Mouse (Mus musculus): Measurements from ENCODE around the gene Spryd7. TPM values are rescaled to one million over a fixed set of nuclear protein-coding genes. Genes with fewer than 3 reads are reported as not detected.
"Not testable (repeated sequence)": the region's sequence is repeated elsewhere in the genome, so short reads cannot be mapped to it uniquely, and the experiment has no call there.

Spryd7 gene
- 23.1 and 24.5 TPM in 2 replicates for polyA plus RNA-seq (2015; fragmentation: Nextera tagmentation; extraction: Ambion mirVana)

GRCm38 (mm10) chr14:61556289-61557147 is at the start of gene Spryd7:
Spryd7 (minus strand) TSS chr14:61556886.
- peak; percentile 98 for ATAC-seq (replicated peaks; ENCODE audit: insufficient number of reproducible peaks, insufficient read depth, low FRiP score, low read depth)
- H3K27me3 ChIP-seq, result peaks cover 3% of the 10 kb centered on the region; the same call in 1 of the 2 replicates
- peak within 1 kb of the TSS; percentile 74 for H3K9ac ChIP-seq
- peaks cover 7% of the 10 kb centered on the region for H3K4me1 ChIP-seq (replicated peaks)
- peak within 1 kb of the TSS; percentile 92 for H3K4me2 ChIP-seq
- H3K27ac ChIP-seq, result peak within 1 kb of the TSS; percentile 80
- no peaks in the 10 kb centered on the region for H3K36me3 ChIP-seq
- WGBS, result under 1% methylated on average over 72 of the region's 72 CpGs
- H3K4me3 ChIP-seq, result peak within 1 kb of the TSS; percentile 65
- H3K9me3 ChIP-seq (replicated peaks), result no peaks in the 10 kb centered on the region

- not testable (repeated sequence) for ATAC-seq (replicated peaks; ENCODE audit: insufficient number of reproducible peaks, insufficient read depth, low FRiP score, low read depth); H3K4me2 ChIP-seq; H3K36me3 ChIP-seq; H3K4me1 ChIP-seq (replicated peaks); H3K9ac ChIP-seq; H3K27ac ChIP-seq; H3K27me3 ChIP-seq; H3K9me3 ChIP-seq (replicated peaks); H3K4me3 ChIP-seq
- 82% methylated on average over 2 of the region's 2 CpGs for WGBS
These were observed 49.4 kb upstream of the Spryd7 start for GRCm38 (mm10) chr14:61606088-61606487.

- no peak overlapping the region for H3K9ac ChIP-seq
- H3K9me3 ChIP-seq (replicated peaks), result no peaks in the 10 kb centered on the region
- H3K27me3 ChIP-seq, result no peaks in the 10 kb centered on the region
- 92% methylated on average over 3 of the region's 3 CpGs for WGBS
- H3K36me3 ChIP-seq, result peaks cover 7% of the 10 kb centered on the region
- no peak overlapping the region for H3K4me2 ChIP-seq
- peaks cover 11% of the 10 kb centered on the region for H3K4me1 ChIP-seq (replicated peaks)
- ATAC-seq (replicated peaks; ENCODE audit: insufficient number of reproducible peaks, insufficient read depth, low FRiP score, low read depth), result no peak
- no peak overlapping the region for H3K4me3 ChIP-seq
- no peak overlapping the region for H3K27ac ChIP-seq
These were observed 47.4 kb upstream of the Spryd7 start for GRCm38 (mm10) chr14:61604081-61604480.

GRCm38 (mm10) chr14:61603069-61603755 is 46.5 kb upstream of the Spryd7 start:
- Histone ChIP-seq H3K9ac (no peak overlapping the region), H3K9me3 (replicated peaks) (no peaks in the 10 kb centered on the region), H3K4me2 (no peak overlapping the region), H3K4me1 (replicated peaks) (peaks cover 11% of the 10 kb centered on the region), H3K27ac (no peak overlapping the region), H3K27me3 (no peaks in the 10 kb centered on the region), H3K4me3 (no peak overlapping the region), H3K36me3 (peaks cover 7% of the 10 kb centered on the region)
- no peak for ATAC-seq (replicated peaks; ENCODE audit: insufficient number of reproducible peaks, insufficient read depth, low FRiP score, low read depth)
- 80% methylated on average over 8 of the region's 8 CpGs for WGBS

- Histone ChIP-seq H3K36me3 (peaks cover 7% of the 10 kb centered on the region), H3K27me3 (no peaks in the 10 kb centered on the region), H3K4me3 (no peak overlapping the region), H3K27ac (0 out of 2 replicates have a peak overlapping the region, but pooled peaks have one; percentile 13), H3K4me1 (replicated peaks) (peaks cover 14% of the 10 kb centered on the region), H3K9ac (no peak overlapping the region), H3K9me3 (replicated peaks) (no peaks in the 10 kb centered on the region), H3K4me2 (peak overlapping the region; percentile 59; the same call in 1 of the 2 replicates)
- 68% methylated on average over 9 of the region's 9 CpGs for WGBS
- ATAC-seq (replicated peaks; ENCODE audit: insufficient number of reproducible peaks, insufficient read depth, low FRiP score, low read depth), result no peak
These were observed 44.7 kb upstream of the Spryd7 start for GRCm38 (mm10) chr14:61601348-61601747.

GRCm38 (mm10) chr14:61599057-61599806 is 42.5 kb upstream of the Spryd7 start:
- peaks cover 7% of the 10 kb centered on the region; the same call in 1 of the 2 replicates for H3K36me3 ChIP-seq
- peak overlapping the region; percentile 59 for H3K4me2 ChIP-seq
- 5% methylated on average over 44 of the region's 44 CpGs for WGBS
- H3K4me1 ChIP-seq (replicated peaks), result peaks cover 14% of the 10 kb centered on the region
- H3K9me3 ChIP-seq (replicated peaks), result no peaks in the 10 kb centered on the region
- no peaks in the 10 kb centered on the region for H3K27me3 ChIP-seq
- H3K4me3 ChIP-seq, result peak overlapping the region; percentile 92
- peak overlapping the region; percentile 91 for H3K9ac ChIP-seq
- ATAC-seq (replicated peaks; ENCODE audit: insufficient number of reproducible peaks, insufficient read depth, low FRiP score, low read depth), result peak; percentile 97
- H3K27ac ChIP-seq, result peak overlapping the region; percentile 85

- Histone ChIP-seq H3K4me1 (replicated peaks) (peaks cover 14% of the 10 kb centered on the region), H3K9me3 (replicated peaks) (no peaks in the 10 kb centered on the region), H3K4me3 (peak within 1 kb of the TSS; percentile 92), H3K27ac (peak within 1 kb of the TSS; percentile 85; the same call in 1 of the 2 replicates), H3K4me2 (peak within 1 kb of the TSS; percentile 59), H3K9ac (peak within 1 kb of the TSS; percentile 91), H3K36me3 (no peaks in the 10 kb centered on the region), H3K27me3 (no peaks in the 10 kb centered on the region)
- ATAC-seq (replicated peaks; ENCODE audit: insufficient number of reproducible peaks, insufficient read depth, low FRiP score, low read depth), result no peak
- WGBS, result 48% methylated on average over 5 of the region's 5 CpGs
These were observed 41.3 kb upstream of the Spryd7 start, which contains the start of gene Trim13 for GRCm38 (mm10) chr14:61597968-61598367. Trim13 (plus strand) TSS chr14:61598247.

- H3K27me3 ChIP-seq, result no peaks in the 10 kb centered on the region
- no peak overlapping the region for H3K4me3 ChIP-seq
- H3K9me3 ChIP-seq (replicated peaks), result no peaks in the 10 kb centered on the region
- ATAC-seq (replicated peaks; ENCODE audit: insufficient number of reproducible peaks, insufficient read depth, low FRiP score, low read depth), result no peak
- H3K27ac ChIP-seq, result no peak overlapping the region
- H3K9ac ChIP-seq, result no peak overlapping the region
- WGBS, result 86% methylated on average over 9 of the region's 9 CpGs
- H3K36me3 ChIP-seq, result no peaks in the 10 kb centered on the region
- H3K4me2 ChIP-seq, result no peak overlapping the region
- peaks cover 14% of the 10 kb centered on the region for H3K4me1 ChIP-seq (replicated peaks)
These were observed 40.2 kb upstream of the Spryd7 start for GRCm38 (mm10) chr14:61596719-61597426.

GRCm38 (mm10) chr14:61589288-61590065 is 32.8 kb upstream of the Spryd7 start:
- Histone ChIP-seq H3K9ac (no peak overlapping the region), H3K4me3 (no peak overlapping the region), H3K27me3 (no peaks in the 10 kb centered on the region), H3K4me2 (no peak overlapping the region), H3K4me1 (replicated peaks) (no peaks in the 10 kb centered on the region), H3K36me3 (no peaks in the 10 kb centered on the region), H3K9me3 (replicated peaks) (no peaks in the 10 kb centered on the region), H3K27ac (no peak overlapping the region)
- no peak for ATAC-seq (replicated peaks; ENCODE audit: insufficient number of reproducible peaks, insufficient read depth, low FRiP score, low read depth)
- 56% methylated on average over 4 of the region's 4 CpGs for WGBS

GRCm38 (mm10) chr14:61575941-61576340 is 19.3 kb upstream of the Spryd7 start:
- no peak for ATAC-seq (replicated peaks; ENCODE audit: insufficient number of reproducible peaks, insufficient read depth, low FRiP score, low read depth)

More at GRCm38 (mm10) chr14:61575941-61576340, 19.3 kb upstream of the Spryd7 start:
- H3K4me2 ChIP-seq, result no peak overlapping the region
- H3K27me3 ChIP-seq, result no peaks in the 10 kb centered on the region
- no peaks in the 10 kb centered on the region for H3K9me3 ChIP-seq (replicated peaks)
- no peaks in the 10 kb centered on the region for H3K4me1 ChIP-seq (replicated peaks)
- no peak overlapping the region for H3K9ac ChIP-seq
- 87% methylated on average over 8 of the region's 8 CpGs for WGBS
- H3K27ac ChIP-seq, result no peak overlapping the region
- no peaks in the 10 kb centered on the region for H3K36me3 ChIP-seq
- H3K4me3 ChIP-seq, result no peak overlapping the region
